Mouse (Mus musculus): ENCODE results near the gene Mrps18a. TPM values are rescaled to one million over a fixed set of nuclear protein-coding genes. Genes with fewer than 3 reads are reported as not detected.

Gene Mrps18a
- total RNA-seq, 1 experiment from 2014 or later: 41.5 TPM

DNA sequence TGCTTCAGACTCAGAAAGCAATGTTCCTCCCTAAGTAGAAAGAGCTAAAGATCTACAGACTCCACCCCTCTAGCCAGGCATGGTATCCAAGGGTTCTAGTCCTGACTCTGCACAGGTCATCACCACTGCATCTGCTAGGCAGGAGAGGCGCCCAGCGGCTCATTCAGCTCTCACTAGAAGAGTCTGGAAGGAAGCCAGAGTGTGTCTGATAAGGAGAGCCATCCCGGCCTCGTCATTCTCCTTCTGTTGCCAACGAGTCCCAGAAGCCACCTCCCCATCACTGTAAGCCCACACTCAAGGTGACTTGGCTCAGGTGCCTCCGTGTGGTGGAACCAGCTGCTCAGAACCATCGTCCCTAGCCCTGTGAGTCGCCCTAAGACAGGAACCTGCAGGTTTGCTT is 22.1 kb downstream of the Mrps18a start:
- ATAC-seq (replicated peaks; ENCODE audit: low read depth, poor library complexity, severe bottlenecking): no peak

DNA sequence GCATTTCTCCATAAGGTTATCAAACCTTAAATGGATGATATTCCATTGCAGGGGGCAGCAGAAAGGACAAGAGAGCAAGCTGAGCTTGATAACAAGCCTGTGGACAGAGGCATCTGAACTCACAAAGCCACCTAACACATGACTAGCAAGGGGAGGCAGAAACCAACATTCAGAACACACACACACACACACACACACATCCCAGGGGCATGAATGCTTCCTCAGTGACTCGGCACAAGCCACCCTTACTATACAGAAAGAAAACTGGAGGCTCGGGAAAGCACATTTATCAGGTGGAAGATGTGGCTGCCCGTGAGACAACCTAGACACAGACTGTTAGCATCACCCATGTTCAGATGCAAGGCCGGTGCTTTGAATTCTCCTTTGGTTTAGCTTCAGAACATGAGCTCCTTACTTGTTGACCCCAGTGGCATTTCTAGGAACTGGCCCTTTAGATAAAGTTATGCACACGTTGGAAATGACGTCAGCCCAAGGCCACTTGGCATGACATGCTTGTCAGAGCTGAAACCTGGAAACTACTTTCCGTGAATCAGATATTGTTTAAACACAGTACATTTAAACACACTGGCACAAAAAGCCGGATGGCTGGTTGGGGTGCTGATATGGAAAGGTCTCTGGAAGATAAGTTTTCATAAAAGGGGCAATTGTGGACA is 27.9 kb downstream of the Mrps18a start:
- ATAC-seq (replicated peaks; ENCODE audit: low read depth, poor library complexity, severe bottlenecking): peak; percentile 50

DNA sequence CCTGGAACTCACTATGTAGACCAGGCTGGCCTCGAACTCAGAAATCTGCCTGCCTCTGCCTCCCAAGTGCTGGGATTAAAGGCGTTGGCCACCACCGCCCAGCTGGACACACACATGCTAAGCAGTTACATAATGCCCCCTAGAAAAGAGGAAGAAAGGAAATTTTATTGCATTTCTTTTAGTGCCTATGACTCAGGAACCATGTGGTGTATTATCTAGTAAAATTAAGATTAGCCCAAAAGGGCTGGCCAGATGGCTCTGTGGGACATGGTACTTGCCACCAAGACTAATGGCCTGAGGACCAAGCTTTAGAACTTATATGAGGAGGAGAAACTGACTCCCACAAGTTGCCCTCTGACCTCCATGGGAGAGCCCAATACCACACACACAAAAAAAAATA is 29.1 kb downstream of the Mrps18a start:
- ATAC-seq (replicated peaks; ENCODE audit: low read depth, poor library complexity, severe bottlenecking): 0 out of 2 replicates have a peak, but pooled peaks have one; percentile 20

DNA sequence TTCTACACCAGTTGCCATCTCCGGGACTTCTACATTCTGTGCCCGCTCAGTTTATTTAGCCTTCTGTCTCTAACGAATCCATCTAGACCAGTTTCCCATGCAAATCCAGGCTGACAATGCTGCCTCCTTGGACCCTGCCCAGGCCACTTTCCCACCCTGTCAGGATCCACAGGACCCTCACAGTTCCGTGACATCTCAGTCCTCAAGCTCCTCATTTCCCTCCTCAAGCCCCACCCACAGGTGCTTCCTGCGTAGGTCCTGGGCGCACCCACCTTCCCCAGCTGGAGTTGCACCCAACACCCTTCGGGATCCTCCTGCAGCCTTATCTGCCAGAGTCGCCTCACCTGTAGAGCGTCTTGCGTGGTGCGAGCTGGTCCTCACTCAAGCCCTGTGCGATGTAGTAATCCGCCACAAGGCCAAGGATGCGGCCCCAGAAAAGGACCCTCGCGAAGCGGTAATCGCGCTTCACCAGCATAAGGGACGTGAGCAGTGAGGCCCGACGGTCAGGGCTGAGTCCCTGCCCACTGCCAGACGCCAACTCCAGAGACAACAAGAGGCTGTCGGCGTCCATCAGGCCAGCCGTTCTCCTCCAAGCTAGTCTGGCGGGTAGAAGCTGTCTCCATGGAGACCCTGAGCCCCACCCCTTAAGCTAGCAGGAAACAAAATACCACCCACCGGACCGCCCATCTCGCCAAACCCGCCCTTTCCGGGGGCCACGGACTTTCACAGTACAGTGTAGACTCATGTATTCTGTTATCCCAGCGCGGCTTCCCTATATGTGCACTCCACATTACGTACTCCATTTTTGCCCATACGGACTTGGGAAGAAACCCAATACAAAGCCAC is 33.0 kb downstream of the Mrps18a start, which contains the start of gene Rsph9:
Gene Rsph9 (minus strand): TSS at position 639 of the 846 bp plus-strand sequence.
- ATAC-seq (replicated peaks; ENCODE audit: low read depth, poor library complexity, severe bottlenecking): peak; percentile 95

DNA sequence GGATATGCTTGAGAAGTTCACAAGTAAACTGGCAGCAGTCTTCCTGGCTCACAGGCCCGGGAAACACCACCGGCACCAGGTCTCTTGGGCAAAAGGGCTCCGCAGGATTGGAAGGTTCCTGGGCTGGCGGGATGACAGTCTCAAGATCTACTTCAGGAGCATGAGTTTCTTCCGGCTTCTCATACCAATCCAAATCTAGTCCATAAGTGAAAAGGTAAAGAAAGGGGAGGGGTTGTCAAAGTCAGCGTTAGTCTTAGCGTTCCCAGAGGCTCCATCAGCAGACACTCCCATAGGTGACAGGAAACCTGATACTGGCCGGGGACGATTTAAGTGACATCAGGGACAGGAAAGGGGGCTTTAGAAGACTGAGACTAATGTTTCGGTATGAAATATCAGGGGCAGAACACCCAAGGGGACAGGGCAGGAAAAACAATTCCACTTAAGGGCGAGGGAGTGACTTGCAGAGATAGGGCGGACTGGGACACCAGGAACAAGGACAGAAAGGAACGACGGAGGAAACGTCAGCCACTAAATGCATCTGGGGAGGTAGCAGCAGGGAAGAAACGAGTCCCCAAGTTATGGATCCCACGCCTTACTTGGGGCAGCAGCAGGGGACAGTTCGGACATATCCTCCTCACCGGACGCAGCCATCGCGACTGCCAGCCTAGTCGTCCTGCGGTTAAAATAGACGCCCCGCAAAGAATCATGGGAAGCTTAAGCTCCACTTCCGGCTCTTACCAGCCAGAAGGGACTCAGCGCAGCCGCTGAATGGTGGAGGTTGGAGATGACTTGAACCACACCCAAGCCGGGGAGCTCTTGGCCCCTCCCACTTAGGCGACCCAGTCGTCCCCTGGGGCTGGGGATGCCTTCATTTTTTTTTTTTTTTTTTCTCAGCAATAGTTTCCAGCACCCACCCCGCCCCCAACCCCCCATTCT is 42.3 kb downstream of the Mrps18a start, which contains the start of gene Mad2l1bp:
Gene Mad2l1bp (minus strand): TSS at position 707 of the 936 bp plus-strand sequence.
- peak; percentile 98 for ATAC-seq (replicated peaks; ENCODE audit: low read depth, poor library complexity, severe bottlenecking)

DNA sequence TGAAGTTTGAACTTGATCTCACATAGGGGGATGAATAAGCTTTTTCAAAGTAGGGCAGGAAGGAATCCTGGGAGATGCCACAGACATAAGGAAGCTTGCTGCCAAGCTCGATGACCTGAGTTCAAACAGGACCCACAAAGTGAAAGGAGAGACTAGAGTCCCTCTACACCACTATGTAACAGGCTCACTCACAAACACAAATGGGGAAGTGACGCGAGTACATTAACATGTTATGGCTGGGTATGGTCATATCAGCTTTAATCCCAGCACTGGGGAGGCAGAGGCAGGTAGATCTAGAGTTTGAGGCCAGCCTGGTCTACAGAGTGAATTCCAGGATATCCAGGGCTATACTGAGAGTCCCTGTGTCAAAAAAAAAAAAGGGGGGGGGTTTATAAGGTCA is 43.5 kb downstream of the Mrps18a start:
- ATAC-seq (replicated peaks; ENCODE audit: low read depth, poor library complexity, severe bottlenecking): no peak

DNA sequence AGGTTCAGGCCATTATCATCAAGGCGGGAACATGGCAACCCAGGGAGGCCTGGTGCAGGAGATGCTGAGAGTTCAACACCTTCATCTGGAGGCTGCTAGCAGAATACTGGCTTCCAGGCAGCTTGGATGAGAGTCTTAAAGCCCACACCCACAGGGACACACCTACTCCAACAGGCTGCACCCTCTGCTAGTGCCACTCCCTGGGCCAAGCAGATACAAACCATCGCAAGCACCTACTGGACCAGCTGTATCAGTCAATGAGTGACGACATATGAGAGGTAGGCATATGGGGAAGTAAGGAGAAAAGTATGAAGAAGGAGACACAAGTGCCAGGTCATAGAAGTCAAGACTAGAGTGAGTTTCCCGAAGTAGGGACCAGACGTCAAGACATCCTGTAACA is 45.9 kb downstream of the Mrps18a start:
- ATAC-seq (replicated peaks; ENCODE audit: low read depth, poor library complexity, severe bottlenecking): no peak

DNA sequence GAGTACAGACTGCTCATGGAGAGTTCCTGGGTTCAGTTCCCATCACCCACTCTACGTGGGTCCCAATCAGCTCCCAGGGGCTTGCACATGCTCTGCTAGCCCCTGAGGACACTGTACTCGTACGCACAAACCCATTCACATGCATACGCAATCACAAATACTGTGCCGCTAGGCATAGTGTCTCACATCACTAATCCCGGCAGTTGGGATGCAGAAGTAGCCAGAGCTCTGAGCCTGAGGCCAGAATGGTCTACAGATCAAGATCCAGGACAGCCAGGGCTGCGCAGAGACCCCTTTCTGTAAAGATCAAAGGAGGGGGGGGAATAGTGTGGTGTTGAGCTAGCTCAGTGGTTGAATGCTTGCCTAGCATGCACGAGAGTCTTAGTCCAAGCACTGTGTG is 46.3 kb downstream of the Mrps18a start:
- ATAC-seq (replicated peaks; ENCODE audit: low read depth, poor library complexity, severe bottlenecking): no peak

DNA sequence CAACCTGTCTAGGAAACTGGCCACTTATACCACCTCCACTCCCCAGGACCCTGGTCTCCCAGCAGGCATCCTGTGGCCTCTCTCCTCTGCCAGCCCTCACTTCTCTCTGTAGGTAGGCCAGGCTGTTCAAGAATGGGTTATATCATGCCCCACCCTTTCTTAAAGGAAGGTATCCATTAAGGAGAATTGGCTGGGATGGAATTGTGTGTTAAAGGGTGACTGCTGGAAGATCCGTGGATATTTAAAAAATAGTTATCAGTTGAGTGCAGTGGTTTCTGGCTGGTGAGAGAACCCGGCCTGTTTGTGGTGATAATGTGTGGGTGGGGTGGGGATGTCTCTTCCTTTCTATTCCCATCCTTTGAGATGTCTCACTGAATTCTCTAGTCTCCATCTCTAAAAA is 48.5 kb downstream of the Mrps18a start:
- ATAC-seq (replicated peaks; ENCODE audit: low read depth, poor library complexity, severe bottlenecking): no peak

DNA sequence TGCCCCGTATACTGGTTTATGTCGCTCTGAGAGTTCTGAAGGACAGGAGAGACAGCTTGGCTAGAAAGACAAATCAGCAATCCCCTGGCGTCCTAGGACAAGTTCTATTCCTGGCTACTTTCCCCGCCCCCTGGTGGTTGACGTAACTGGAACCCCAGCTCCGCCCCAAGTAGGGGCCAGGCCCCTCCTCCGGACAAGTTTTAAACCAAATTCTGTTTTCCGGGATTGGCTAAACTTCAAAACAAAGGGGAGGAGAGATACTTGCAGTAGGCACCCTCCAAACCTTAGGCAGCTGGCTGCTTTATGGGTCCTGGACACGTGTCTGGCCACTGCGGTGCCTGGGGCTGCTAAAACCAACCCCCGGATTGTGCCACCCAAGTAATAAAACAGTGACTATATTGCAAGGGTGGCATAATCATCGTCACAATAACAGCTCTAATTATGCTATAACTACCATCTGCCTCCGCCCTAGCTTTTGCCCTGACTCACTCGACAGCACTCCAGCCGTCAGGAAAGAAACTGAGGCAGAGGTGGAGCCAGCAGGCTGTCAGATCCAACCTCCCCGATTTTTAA is 49.4 kb downstream of the Mrps18a start:
- ATAC-seq (replicated peaks; ENCODE audit: low read depth, poor library complexity, severe bottlenecking): peak; percentile 58

DNA sequence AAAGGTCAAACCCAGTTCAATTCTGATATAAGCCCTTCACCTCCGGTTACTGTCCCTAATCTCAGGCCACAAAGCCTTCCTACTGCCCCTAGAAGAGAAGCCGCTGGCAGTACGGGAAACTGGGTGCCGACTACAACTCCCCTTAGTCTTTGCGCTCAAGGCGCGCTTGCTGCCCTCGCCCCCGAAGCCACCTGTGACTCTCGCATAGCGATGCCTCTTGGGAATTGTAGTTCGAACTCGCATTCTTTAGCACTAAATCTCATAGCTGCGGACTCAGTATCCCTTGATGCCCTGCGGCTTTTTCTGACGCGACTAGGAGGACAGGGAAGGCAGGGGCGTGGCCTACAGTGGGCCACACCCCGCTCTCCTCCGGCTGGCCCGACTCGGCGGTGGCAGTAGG is 49.9 kb downstream of the Mrps18a start, which contains the start of gene Gtpbp2:
Gene Gtpbp2 (plus strand): TSS at position 347 of the 400 bp plus-strand sequence.
- peak; percentile 86 for ATAC-seq (replicated peaks; ENCODE audit: low read depth, poor library complexity, severe bottlenecking)

DNA sequence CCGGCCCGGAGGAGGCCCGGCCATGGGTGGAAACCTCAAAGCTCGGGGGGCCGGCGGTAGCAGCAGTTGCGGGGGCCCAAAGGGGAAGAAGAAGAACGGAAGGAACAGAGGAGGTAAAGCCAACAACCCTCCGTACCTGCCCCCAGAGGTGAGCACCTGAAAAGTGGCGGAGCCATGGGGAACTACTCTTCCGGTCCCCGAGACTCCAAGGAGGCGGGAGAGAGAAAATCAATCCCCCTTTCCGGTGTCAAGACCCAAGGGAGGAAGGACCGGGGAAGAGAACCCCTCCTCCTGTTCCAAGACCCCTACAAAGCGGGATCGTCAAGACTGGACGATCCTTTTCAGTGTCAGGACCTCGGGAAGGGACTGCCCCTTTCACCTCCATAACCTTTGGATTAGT is 50.4 kb downstream of the Mrps18a start:
- ATAC-seq (replicated peaks; ENCODE audit: low read depth, poor library complexity, severe bottlenecking): no peak

DNA sequence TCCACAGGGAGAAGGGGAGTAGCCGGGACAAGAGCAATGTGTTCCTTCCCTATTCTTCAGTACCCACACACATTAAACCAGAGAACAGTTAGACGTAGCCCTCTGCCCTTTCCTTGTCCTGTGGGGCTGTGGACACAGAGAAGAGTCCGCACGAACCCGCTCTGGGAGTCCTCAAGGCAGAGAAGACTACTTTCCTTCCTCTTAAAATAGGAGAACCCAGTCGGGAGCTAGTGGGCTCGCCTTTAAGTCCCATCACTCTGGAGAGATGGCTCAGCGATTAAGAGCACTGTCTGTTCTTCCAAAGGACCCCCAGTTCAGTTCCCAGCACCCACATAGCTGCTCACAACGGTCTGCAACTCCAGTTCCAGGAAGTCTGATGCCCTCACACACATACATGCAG is 50.9 kb downstream of the Mrps18a start:
- ATAC-seq (replicated peaks; ENCODE audit: low read depth, poor library complexity, severe bottlenecking): no peak

DNA sequence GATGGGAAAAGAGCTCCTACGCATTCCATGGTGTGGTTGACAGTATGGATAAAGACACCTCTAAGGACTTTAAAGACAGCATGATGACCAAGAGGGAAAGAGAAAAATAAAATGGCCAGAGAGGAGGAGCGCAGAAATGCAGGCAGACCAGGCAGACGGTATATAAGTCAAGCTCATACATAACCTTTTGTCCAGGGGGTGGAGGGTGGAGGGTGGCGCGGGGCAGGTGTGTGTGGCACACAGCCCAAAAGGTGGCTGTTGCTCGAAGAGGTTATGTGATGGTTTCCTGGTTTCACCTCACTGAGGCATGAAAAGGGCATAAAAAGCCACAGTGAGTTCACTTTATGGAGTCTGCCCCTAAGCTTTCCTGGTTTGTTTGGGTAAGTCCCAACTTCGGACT is 51.8 kb downstream of the Mrps18a start:
- ATAC-seq (replicated peaks; ENCODE audit: low read depth, poor library complexity, severe bottlenecking): no peak

DNA sequence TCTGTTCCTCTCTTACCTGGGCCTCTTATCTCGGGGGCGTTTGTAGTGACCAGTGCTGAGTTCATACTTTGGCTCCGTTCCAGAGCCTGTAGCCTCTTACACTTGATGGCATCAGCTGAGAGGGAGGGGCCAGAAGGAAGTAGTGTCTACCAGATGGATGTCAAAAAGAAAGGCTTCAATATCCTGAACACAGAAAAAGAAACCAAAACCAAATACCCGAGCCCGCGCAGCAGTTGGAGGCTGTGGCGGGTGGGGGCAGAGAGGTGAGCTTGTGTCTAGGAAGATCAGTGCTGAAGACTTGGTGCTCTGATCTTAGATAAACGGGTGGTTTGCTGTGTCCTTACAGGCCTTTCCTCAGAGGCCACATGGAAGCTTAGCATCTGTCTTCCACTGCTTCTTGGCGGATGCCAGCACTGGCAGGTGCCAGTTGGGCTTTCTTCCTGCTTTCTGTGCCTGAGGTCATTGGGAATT is 52.2 kb downstream of the Mrps18a start:
- 0 out of 2 replicates have a peak, but pooled peaks have one; percentile 14 for ATAC-seq (replicated peaks; ENCODE audit: low read depth, poor library complexity, severe bottlenecking)

DNA sequence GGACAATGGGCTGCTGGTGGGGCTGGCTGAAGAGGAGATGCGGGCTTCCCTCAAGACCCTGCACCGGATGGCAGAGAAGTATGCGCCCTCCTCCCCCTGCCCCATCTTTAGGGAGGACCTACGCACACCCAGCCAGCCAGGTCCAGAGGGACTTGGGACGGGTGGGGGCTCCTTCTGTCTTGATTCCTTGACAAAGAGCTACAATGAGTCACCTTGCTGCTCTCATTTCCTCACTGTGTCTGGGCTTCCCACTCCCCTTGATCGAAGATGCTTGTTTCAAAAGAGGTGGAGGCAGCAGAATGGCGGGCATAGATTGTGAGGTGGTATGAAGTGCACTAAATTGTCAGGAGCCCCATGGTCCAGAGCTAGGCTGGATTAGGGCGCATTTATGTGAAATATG is 53.5 kb downstream of the Mrps18a start:
- ATAC-seq (replicated peaks; ENCODE audit: low read depth, poor library complexity, severe bottlenecking): no peak

DNA sequence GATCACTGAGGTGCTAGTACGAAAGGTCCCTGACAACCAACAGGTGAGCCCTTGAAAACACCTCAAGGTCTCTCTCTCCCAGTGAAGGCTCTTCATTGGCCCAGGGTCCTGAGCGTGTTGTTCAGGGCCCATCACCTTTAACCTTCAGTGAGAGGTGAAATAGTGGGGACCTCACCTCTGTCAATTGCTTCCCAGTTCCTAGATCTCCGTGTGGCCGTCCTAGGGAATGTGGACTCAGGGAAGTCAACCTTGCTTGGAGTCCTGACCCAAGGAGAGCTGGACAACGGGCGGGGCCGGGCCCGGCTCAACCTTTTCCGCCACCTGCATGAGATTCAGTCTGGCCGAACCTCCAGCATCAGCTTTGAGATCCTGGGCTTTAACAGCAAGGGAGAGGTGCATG is 54.0 kb downstream of the Mrps18a start:
- no peak for ATAC-seq (replicated peaks; ENCODE audit: low read depth, poor library complexity, severe bottlenecking)

DNA sequence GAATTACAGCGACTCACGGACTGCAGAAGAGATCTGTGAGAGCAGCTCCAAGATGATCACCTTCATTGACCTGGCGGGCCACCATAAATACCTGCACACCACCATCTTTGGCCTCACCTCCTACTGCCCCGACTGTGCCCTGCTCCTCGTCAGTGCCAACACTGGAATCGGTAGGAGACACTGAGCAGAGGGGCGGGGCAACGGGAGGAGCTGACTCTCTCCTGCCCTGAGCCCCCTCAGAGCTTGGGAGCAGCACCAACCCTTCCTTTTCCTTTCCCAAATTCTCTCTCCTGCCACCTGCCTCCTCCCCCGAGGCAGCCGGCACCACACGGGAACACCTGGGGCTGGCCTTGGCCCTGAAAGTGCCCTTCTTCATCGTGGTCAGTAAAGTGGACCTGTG is 54.7 kb downstream of the Mrps18a start:
- ATAC-seq (replicated peaks; ENCODE audit: low read depth, poor library complexity, severe bottlenecking): no peak

DNA sequence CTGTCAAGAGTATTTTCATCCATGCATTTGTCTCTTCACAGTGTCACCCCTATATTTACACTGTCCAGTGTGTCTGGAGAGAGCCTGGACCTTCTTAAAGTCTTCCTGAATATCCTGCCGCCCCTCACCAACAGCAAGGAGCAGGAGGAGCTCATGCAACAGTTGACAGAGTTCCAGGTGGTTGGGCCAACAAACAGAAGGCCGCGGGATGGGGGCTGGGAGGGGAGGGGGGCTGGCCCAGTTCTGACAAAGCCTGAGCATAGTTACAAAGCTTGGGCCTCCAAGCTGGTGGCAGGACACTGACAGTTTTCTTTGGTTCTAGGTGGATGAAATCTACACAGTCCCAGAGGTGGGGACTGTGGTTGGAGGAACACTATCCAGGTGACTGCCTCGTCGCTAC is 55.5 kb downstream of the Mrps18a start:
- no peak for ATAC-seq (replicated peaks; ENCODE audit: low read depth, poor library complexity, severe bottlenecking)

DNA sequence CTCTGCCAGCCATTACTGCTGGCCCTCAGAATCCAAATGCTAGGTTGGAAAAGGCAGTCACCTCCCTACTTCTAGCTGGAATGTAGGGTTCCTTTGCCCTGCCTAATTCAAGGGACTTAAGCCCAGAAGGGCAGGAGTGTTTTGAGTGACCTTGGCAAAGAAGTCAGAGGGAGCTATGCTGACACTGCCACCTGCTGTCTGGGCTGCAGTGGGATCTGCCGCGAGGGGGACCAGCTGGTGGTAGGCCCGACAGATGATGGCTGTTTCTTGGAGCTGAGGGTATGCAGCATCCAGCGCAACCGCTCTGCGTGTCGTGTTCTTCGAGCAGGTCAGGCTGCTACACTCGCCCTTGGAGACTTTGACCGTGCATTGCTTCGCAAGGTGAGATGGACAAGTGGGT is 56.2 kb downstream of the Mrps18a start:
- ATAC-seq (replicated peaks; ENCODE audit: low read depth, poor library complexity, severe bottlenecking): no peak

Data from common myeloid progenitor, adult 5-6 weeks (primary cell).